Comparison of ENCODE assay signal across 8 mouse cellular contexts in genomic region chr7:118595228-118595627, GRCm38 (mm10). TPM values are rescaled to one million over a fixed set of nuclear protein-coding genes. Genes with fewer than 3 reads are reported as not detected.
DNase-seq lines count a peak whose midpoint lies in the region; ATAC-seq and TF ChIP-seq lines count a peak whose summit lies in the region.

No protein-coding gene starts in this region.

- peak; percentile 84 for DNase-seq in CH12.LX (ENCODE audit: extremely low read depth)
- DNase-seq in cerebellum, adult 11 months, result peak; percentile 89
- peak; percentile 94 to 99 for DNase-seq in heart, postnatal 14 days
- DNase-seq in layer of hippocampus, adult 11-12 months (ENCODE audit: low spot score), result peak; percentile 95
- peak; percentile 94 for DNase-seq in liver, postnatal 0 days
- peak; percentile 93 for DNase-seq in thymus, adult 2 months

- peak; percentile 70 for TF ChIP-seq RAD21 in CH12.LX (IDR thresholded peaks at IDR 0.05; ENCODE audit: low read depth, low read length)

- TF ChIP-seq CTCF in CH12.LX (conservative IDR thresholded peaks at IDR 0.05 in 1 of 2, IDR thresholded peaks at IDR 0.05 in 1 of 2; ENCODE audit: low read depth in 2 of 2, low read length in 2 of 2), result peak; percentile 76 to 91; a peak in 3 of 4 replicates
- TF ChIP-seq CTCF in liver, postnatal 0 days (IDR thresholded peaks at IDR 0.05; ENCODE audit: low read depth), result peak; percentile 99
- peak; percentile 95 for TF ChIP-seq CTCF in thymus, adult 2 months (IDR thresholded peaks at IDR 0.05; ENCODE audit: borderline replicate concordance, control insufficient read depth, extremely low read depth, insufficient read depth, low read length, poor library complexity)

- H3K27me3 ChIP-seq in CH12.LX (replicated peaks), result peaks cover 49% of the 10 kb centered on the region
- H3K27me3 ChIP-seq in forebrain, embryonic 15.5 days, result no peaks in the 10 kb centered on the region
- H3K27me3 ChIP-seq in liver, postnatal 0 days (ENCODE audit: insufficient read depth, low read length), result peaks cover 25% of the 10 kb centered on the region
- peaks cover 26% of the 10 kb centered on the region for H3K27me3 ChIP-seq in neural tube, embryonic 15.5 days (replicated peaks)
- H3K27me3 ChIP-seq in thymus, adult 2 months (ENCODE audit: control insufficient read depth, insufficient read depth, low read length), result no peaks in the 10 kb centered on the region

- no peak overlapping the region for H3K4me3 ChIP-seq in CH12.LX (replicated peaks in 1 of 3; ENCODE audit: low read depth in 2 of 3, low read length in 2 of 3, poor library complexity in 1 of 3)
- no peak overlapping the region for H3K4me3 ChIP-seq in forebrain, embryonic 15.5 days
- H3K4me3 ChIP-seq in liver, postnatal 0 days (ENCODE audit: low read depth, low read length), result no peak overlapping the region
- H3K4me3 ChIP-seq in neural tube, embryonic 15.5 days (replicated peaks), result 0 out of 2 replicates have a peak overlapping the region, but pooled peaks have one; percentile 8
- H3K4me3 ChIP-seq in thymus, adult 2 months (ENCODE audit: control insufficient read depth, insufficient read depth, low read length), result no peak overlapping the region

- H3K9me3 ChIP-seq in CH12.LX (replicated peaks; ENCODE audit: low read length), result peaks cover 4% of the 10 kb centered on the region
- H3K9me3 ChIP-seq in forebrain, embryonic 15.5 days, result no peaks in the 10 kb centered on the region
- H3K9me3 ChIP-seq in liver, postnatal 0 days (ENCODE audit: low read length), result no peaks in the 10 kb centered on the region
- H3K9me3 ChIP-seq in neural tube, embryonic 15.5 days (replicated peaks), result no peaks in the 10 kb centered on the region

- in situ Hi-C loops in CH12.LX (cut with MboI; ENCODE audit: low pct_ligation_motif_present, low pct_unique_long_range_greater_than_20kb, low sequenced_read_pairs), result loop anchor here (10.0 kb wide), 1 partner anchor 90 kb away; no protein-coding TSS in a partner anchor

- peak overlapping the region; percentile 59 for H3K4me2 ChIP-seq in CH12.LX (ENCODE audit: insufficient read depth, low read depth, poor library complexity, severe bottlenecking)
- peak overlapping the region; percentile 31 for H3K4me2 ChIP-seq in forebrain, embryonic 15.5 days (replicated peaks)
- H3K4me2 ChIP-seq in liver, postnatal 0 days (ENCODE audit: low read depth, low read length), result peak overlapping the region; percentile 49
- H3K4me2 ChIP-seq in neural tube, embryonic 15.5 days, result peak overlapping the region; percentile 48

- 1% methylated on average over 14 of the region's 14 CpGs for WGBS in forebrain, embryonic 15.5 days
- 3% methylated on average over 14 of the region's 14 CpGs for WGBS in liver, postnatal 0 days (ENCODE audit: insufficient replicate concordance)
- WGBS in neural tube, embryonic 15.5 days, result 2% methylated on average over 14 of the region's 14 CpGs
- 7% methylated on average over 14 of the region's 14 CpGs for WGBS in thymus, adult 2 months

- peaks cover 2 to 29% of the 10 kb centered on the region in 2 experiments; a peak in 2 of 4 replicates for H3K4me1 ChIP-seq in CH12.LX (ENCODE audit: control insufficient read depth in 1 of 2, insufficient read depth in 2 of 2)
- peaks cover 49% of the 10 kb centered on the region for H3K4me1 ChIP-seq in forebrain, embryonic 15.5 days
- peaks cover 5% of the 10 kb centered on the region for H3K4me1 ChIP-seq in liver, postnatal 0 days (ENCODE audit: insufficient read depth)
- H3K4me1 ChIP-seq in neural tube, embryonic 15.5 days, result peaks cover 43% of the 10 kb centered on the region
- H3K4me1 ChIP-seq in thymus, adult 2 months (replicated peaks; ENCODE audit: control insufficient read depth, insufficient read depth, low read length), result peaks cover 32% of the 10 kb centered on the region

- dilution Hi-C loops in CH12.LX (cut with MboI; ENCODE audit: extremely low pct_ligation_motif_present, extremely low pct_unique_long_range_greater_than_20kb, low sequenced_read_pairs), result no loop called here

- H3K79me2 ChIP-seq in CH12.LX (replicated peaks; ENCODE audit: control insufficient read depth, extremely low read depth, insufficient read depth, poor library complexity, severe bottlenecking), result no peaks in the 10 kb centered on the region

- 0 out of 2 replicates have a peak, but pooled peaks have one; percentile 10 for ATAC-seq in forebrain, embryonic 15.5 days (replicated peaks)
- ATAC-seq in liver, postnatal 0 days, result peak; percentile 74
- ATAC-seq in neural tube, embryonic 15.5 days (ENCODE audit: low FRiP score), result peak; percentile 19

- H3K36me3 ChIP-seq in CH12.LX (replicated peaks in 1 of 2; ENCODE audit: control insufficient read depth in 1 of 2, insufficient read depth in 1 of 2, low read length in 1 of 2), result no peaks in the 10 kb centered on the region
- H3K36me3 ChIP-seq in forebrain, embryonic 15.5 days, result no peaks in the 10 kb centered on the region
- no peaks in the 10 kb centered on the region for H3K36me3 ChIP-seq in liver, postnatal 0 days (replicated peaks; ENCODE audit: insufficient read depth, low read length)
- H3K36me3 ChIP-seq in neural tube, embryonic 15.5 days, result no peaks in the 10 kb centered on the region
- H3K36me3 ChIP-seq in thymus, adult 2 months (ENCODE audit: control insufficient read depth, insufficient read depth, low read length), result no peaks in the 10 kb centered on the region

- intact Hi-C loops in heart, postnatal 14 days (cut with DNase I), result loop anchor here (1.0 to 10.0 kb wide), 4 partner anchors 93 to 400 kb away; partner anchors contain the start of genes Gprc5b and Syt17

- TF ChIP-seq POLR2A in CH12.LX (IDR thresholded peaks at IDR 0.05; ENCODE audit: low read depth, low read length), result no peak
- TF ChIP-seq POLR2A in thymus, adult 2 months (IDR thresholded peaks at IDR 0.05; ENCODE audit: control insufficient read depth, extremely low read depth, insufficient read depth, low read length, poor library complexity), result no peak

- no peak for TF ChIP-seq EP300 in CH12.LX (IDR thresholded peaks at IDR 0.05; ENCODE audit: low read length)
- no peak for TF ChIP-seq EP300 in liver, postnatal 0 days (IDR thresholded peaks at IDR 0.05; ENCODE audit: low read depth)

- no peak overlapping the region for H3K9ac ChIP-seq in CH12.LX (ENCODE audit: insufficient read depth, low read depth)
- no peak overlapping the region for H3K9ac ChIP-seq in forebrain, embryonic 15.5 days (replicated peaks)
- no peak overlapping the region for H3K9ac ChIP-seq in liver, postnatal 0 days (replicated peaks)
- H3K9ac ChIP-seq in neural tube, embryonic 15.5 days (replicated peaks), result no peak overlapping the region

- H3K27ac ChIP-seq in CH12.LX (ENCODE audit: insufficient read depth, low read depth), result no peak overlapping the region
- peak overlapping the region; percentile 95 for H3K27ac ChIP-seq in forebrain, embryonic 15.5 days (replicated peaks)
- no peak overlapping the region for H3K27ac ChIP-seq in liver, postnatal 0 days (ENCODE audit: low read depth)
- H3K27ac ChIP-seq in neural tube, embryonic 15.5 days (replicated peaks), result no peak overlapping the region
- H3K27ac ChIP-seq in thymus, adult 2 months (ENCODE audit: control insufficient read depth, insufficient read depth, low read length), result no peak overlapping the region

TF ChIP-seq in CH12.LX, 34 proteins besides CTCF, POLR2A, EP300 and RAD21 (continues in another document):
- TF ChIP-seq UBTF (IDR thresholded peaks at IDR 0.05; ENCODE audit: low read depth, low read length) (no peak), MEF2A (IDR thresholded peaks at IDR 0.05; ENCODE audit: borderline replicate concordance, low read depth, low read length) (no peak), NELFE (IDR thresholded peaks at IDR 0.05; ENCODE audit: low read depth, low read length) (peak; percentile 35; the same call in 1 of the 2 replicates), SMC3 (IDR thresholded peaks at IDR 0.05; ENCODE audit: low read depth, low read length) (peak; percentile 73), IRF4 (IDR thresholded peaks at IDR 0.05; ENCODE audit: low read depth, low read length) (peak; percentile 31; the same call in 1 of the 2 replicates), KAT2A (IDR thresholded peaks at IDR 0.05; ENCODE audit: insufficient replicate concordance, low read length) (no peak), NRF1 (IDR thresholded peaks at IDR 0.05; ENCODE audit: low read depth, low read length) (0 out of 2 replicates have a peak, but pooled peaks have one; percentile 23), JUND (conservative IDR thresholded peaks at IDR 0.05; ENCODE audit: low read depth, low read length) (0 out of 2 replicates have a peak, but pooled peaks have one; percentile 7), ZMIZ1 (IDR thresholded peaks at IDR 0.05; ENCODE audit: low read depth, low read length) (no peak), TCF12 (IDR thresholded peaks at IDR 0.05; ENCODE audit: low read depth, low read length) (no peak), ZC3H11A (IDR thresholded peaks at IDR 0.05; ENCODE audit: low read depth, low read length) (no peak), ETS1 (conservative IDR thresholded peaks at IDR 0.05; ENCODE audit: low read depth, low read length) (no peak; the same call in 1 of the 2 replicates), RCOR1 (conservative IDR thresholded peaks at IDR 0.05; ENCODE audit: low read depth, low read length) (no peak), SIN3A (IDR thresholded peaks at IDR 0.05; ENCODE audit: low read length) (peak; percentile 33; the same call in 1 of the 2 replicates), USF2 (conservative IDR thresholded peaks at IDR 0.05; ENCODE audit: low read depth, low read length) (no peak)

RNA-seq across cellular contexts. Expression of gene Tmc5, which starts 1.9 kb away (rescaled TPM):
- total RNA-seq in CH12.LX (2012; rRNA removed) (not detected in 2 replicates), CH12.LX (2014; rRNA removed) (not detected in 2 replicates)
- 0.08 TPM in 1 of 2 replicates, not detected in the other for polyA plus RNA-seq in CH12.LX (2012; ENCODE audit: insufficient read length, low read depth)
- 0.27 and 0.32 TPM in 2 replicates for polyA plus RNA-seq in forebrain, embryonic 15.5 days (2015; fragmentation: Nextera tagmentation; extraction: Ambion mirVana)
- total RNA-seq in heart, postnatal 14 days (2021), result under 1 TPM; 0.80 to 0.81 TPM
- polyA plus RNA-seq in liver, postnatal 0 days (2015; fragmentation: Nextera tagmentation; extraction: Ambion mirVana), result 0.02 and 0.05 TPM in 2 replicates
- 0.33 and 1.8 TPM in 2 replicates for polyA plus RNA-seq in neural tube, embryonic 15.5 days (2015; fragmentation: Nextera tagmentation; extraction: Ambion mirVana)
- 0.42 and 0.50 TPM in 2 replicates for polyA plus RNA-seq in thymus, adult 2 months (2012; rRNA removed)

RNA-seq across cellular contexts. Expression of gene Tmc7, which starts 10.7 kb away (rescaled TPM):
- total RNA-seq in CH12.LX (2012; rRNA removed), result not detected in 2 replicates
- total RNA-seq in CH12.LX (2014; rRNA removed), result 0.13 TPM in 1 of 2 replicates, not detected in the other
- polyA plus RNA-seq in CH12.LX (2012; ENCODE audit: insufficient read length, low read depth), result 0.26 TPM in 1 of 2 replicates, not detected in the other
- 7.8 TPM in 2 replicates for polyA plus RNA-seq in forebrain, embryonic 15.5 days (2015; fragmentation: Nextera tagmentation; extraction: Ambion mirVana)
- total RNA-seq in heart, postnatal 14 days (2021), result 1 to 10 TPM; 8.6 to 9.6 TPM
- polyA plus RNA-seq in liver, postnatal 0 days (2015; fragmentation: Nextera tagmentation; extraction: Ambion mirVana), result 0.18 and 0.33 TPM in 2 replicates
- polyA plus RNA-seq in neural tube, embryonic 15.5 days (2015; fragmentation: Nextera tagmentation; extraction: Ambion mirVana), result 5.5 and 6.2 TPM in 2 replicates
- 0.18 and 0.26 TPM in 2 replicates for polyA plus RNA-seq in thymus, adult 2 months (2012; rRNA removed)

Comparison
In these comparisons a context has a peak if more than half of its experiments do, and no peak if none do; other contexts are left out.
1. ATAC-seq: peak in every context shown above with its lines; median percentile 74 in liver, postnatal 0 days; 19 in neural tube, embryonic 15.5 days; 10 in forebrain, embryonic 15.5 days.